Mouse (Mus musculus): Measurements from ENCODE around the gene Daam2.
"Not testable (repeated sequence)": the region's sequence is repeated elsewhere in the genome, so short reads cannot be mapped to it uniquely, and the experiment has no call there.

The Daam2 gene

DNA sequence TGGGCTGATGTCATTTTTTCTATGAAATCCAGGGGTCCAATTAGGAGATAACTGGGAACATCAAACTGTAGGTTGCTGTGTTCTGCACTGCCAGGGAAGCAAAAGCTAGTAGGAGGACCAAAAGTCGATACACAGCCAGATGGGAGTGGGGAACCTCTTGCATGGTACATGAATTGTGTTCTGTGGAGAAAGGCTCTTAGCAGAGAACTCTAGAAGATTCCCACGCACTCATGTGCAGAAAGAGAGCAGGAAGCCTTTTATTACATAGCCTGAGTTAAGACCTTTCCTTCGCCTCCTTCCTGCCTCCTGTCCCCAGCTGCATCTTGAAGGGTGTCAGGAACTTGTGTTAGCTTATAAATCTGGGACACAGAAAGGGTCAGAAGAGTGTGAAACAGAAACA is 82.3 kb downstream of the Daam2 start:
- DNase-seq (ENCODE audit: low read depth) = no peak

DNA sequence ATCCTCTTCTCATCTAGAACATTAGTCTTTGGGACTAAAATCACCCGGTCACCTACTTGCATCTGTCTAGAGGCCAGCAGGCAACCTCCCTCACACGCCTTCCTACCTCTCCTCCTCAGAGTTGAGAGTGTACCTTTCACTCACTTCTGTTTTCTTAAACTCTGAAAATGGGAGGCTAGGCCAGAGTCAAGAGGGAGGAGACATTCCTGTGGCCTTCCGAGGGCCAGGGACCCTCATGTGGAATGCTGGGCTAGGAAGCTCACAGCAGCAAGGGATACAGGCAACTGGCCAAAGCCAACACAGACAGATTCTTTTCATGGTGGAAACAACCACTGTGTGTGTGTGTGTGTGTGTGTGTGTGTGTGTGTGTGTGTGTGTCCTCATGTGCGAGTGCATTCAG is 86.8 kb downstream of the Daam2 start:
- DNase-seq (ENCODE audit: low read depth) = peak; percentile 91

DNA sequence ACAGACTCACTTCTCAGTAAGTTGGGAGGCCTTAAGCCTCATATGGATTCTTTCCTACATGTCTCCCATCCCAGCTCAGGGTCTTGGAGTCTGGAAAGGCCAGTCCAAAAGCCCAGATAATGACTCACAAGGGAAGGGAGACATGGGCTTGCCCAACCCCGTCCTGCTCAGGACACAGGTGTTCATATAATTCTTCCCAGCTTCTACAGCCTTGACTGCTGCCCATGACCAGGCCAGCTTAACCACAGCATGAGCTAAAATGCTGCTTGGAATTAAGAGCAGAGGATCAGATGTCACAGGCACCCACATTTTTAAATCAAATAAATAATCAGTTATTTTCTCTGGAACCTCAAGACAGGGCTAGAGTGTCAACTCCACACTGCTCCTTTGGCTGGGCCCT is 89.0 kb downstream of the Daam2 start:
- DNase-seq (ENCODE audit: low read depth) = peak; percentile 55

DNA sequence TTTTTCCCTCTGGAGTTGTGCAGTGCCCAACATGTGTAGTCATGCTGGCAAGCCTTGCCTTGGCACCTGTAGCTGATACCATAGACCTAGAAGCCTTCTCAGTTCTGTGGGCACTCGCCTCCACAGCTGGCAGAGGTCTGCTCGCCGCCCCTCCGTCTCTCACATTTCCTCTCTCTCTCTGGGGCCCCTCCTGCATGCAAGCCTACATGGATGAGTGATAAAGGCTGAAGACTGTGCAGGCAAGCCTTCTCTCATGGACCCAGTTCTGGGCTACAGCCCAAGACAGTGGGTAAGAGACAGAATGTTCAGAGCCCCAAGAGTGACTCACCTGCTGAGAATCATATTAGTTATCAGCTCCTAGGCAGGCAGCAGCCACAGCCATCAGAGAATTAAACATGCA is 90.1 kb downstream of the Daam2 start:
- DNase-seq (ENCODE audit: low read depth) = peak; percentile 85

DNA sequence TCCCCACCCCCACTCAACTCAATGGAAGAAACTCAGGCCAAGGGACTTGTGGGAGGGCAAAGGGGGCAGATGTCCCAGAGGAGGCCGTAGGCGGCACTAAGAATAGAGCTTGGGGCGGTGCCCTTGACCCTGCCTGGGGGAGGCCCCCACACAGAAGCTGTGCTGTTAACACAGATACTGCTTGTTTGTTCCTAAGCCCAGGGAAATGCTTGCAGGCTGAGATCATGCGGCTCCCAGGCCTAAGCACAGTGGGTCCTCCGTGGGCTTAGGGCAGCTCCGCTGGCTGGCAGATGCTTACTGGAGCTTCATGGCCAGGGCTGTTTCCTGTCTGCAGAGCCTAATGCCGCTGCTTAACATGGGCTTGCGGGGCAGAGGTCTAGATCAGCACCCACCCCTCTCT is 91.5 kb downstream of the Daam2 start:
- DNase-seq (ENCODE audit: low read depth) = peak; percentile 69

DNA sequence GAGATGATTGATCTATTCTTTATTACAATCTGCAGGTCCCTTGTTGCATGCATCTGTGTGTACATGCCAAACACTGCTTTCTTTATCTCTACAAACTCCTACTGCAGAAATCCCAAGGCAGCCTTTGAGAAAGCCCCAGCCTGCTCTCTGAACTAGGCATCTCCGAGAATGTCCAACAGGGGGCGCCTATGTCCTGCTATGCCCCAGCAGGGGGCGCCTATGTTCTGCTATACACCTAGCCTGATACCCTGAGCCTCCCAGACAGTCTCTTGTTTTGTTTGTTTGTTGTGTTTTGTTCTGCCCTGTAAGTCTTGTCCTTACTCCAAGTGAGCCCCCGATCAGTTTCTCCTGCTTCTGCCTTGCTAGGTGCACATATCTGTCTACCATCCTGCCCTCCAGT is 95.9 kb downstream of the Daam2 start:
- peak; percentile 86 for DNase-seq (ENCODE audit: low read depth)

DNA sequence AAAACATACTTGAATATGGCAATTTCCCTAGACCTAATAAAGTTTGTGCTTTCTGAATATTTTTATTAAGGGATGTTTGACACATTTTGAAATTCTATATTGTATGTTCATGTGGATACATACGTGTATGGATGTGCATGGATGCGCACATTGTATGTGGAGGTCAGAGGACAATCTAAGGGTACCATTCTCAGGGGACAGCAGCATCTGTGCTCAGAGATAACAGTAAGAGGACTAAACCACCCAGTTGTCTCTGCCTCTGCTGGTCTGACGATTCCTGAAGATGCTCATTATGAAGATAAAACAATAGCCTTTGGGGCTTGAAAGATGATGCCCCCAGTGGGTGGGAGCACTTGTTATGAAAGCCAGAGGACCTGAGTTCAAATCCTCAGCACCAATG is 99.3 kb downstream of the Daam2 start:
- DNase-seq (ENCODE audit: low read depth) = no peak

DNA sequence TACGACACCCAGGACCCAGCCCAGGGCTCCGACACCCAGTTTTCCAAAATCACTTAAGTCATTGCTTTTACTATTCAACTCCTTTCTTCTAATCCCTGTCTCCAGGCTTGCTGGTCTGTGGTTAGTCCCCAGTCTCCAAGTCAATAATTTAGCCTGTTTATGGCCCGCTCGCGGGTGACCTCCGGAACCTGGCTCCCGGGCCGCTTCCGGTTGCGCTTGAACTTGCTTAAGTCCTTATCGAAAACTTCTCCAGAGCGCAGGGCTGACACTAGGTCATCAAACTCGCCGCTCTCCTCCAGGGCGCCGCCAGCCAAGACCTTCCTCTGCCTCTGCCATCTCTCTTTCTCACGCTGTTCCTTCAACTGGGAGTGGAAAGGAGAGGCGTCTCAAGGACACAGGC is 105.8 kb downstream of the Daam2 start:
- DNase-seq (ENCODE audit: low read depth) = no peak

DNA sequence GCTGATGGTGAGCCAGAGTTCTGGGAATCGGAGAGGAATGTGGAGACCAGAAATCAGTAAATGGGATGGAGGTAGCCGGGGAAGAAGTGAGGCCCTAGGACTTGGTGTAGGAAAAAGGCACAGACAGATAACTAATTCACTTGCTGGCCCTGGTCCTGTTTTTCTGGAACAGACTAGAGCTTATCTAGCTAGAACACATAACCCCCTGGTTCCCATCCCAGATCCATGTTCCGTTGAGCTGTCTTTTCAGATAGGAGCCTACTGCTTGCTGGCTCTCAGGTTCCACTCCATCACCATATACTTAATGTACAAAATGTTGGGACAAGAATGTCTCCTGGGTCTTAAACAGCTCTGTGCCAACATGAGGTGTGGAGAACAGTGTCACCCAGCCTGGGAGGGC is 106.3 kb downstream of the Daam2 start:
- no peak for DNase-seq (ENCODE audit: low read depth)

DNA sequence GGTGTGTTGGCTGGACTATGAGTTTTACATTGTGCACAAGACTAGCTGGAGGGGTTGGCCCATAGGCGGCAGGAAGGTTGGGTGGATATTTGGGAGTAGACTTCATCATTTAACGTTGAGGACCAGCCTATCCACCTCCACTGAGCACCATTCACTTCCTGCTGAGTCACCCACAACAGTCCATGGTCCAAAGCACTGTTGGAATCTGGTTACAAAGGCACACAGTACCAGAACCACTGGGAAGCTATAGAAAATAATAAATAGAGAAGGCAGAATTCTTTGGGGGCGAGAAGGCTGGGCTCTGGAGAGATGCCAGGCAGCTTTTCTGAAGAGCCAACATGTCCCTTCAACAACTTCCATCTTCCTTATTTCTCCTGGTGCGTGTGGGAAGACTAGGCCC is 107.8 kb downstream of the Daam2 start:
- DNase-seq (ENCODE audit: low read depth) = peak; percentile 79

DNA sequence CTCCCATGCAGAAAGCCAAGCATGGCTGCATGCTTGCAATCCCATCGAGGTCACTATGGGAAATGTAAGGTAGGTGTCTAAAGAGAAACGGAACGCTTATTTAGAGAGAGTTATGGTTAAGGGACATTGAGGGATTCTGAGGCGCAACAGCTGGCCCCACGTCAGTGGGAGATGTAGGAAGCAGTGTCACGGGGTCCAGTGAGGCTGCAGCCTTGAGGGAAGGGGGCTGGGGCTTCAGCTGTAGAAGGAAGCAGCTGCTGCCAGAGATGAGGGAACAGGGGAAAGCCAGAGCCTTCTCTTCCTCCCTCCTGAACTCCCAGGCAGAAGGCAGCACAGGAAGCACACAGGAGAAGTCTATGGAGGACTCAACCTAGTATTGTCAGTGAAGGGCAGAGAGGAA is 113.2 kb downstream of the Daam2 start:
- DNase-seq (ENCODE audit: low read depth) = no peak

DNA sequence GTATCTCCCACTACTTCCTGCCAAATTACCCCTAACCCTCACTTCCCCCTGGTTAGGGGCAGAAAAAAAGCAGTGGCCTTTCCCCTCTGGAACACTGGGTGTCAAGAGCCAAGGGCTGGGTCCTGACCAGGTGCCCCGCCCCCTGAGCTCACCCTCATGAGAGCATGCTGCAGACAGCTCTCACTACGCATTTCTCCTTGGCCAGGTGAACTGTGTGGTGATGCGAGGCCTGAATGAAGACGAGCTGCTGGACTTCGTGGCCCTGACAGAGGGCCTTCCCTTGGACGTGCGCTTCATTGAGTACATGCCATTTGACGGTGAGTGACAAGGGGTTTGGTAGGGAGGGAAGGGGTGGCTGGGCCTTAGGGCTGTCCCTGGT is 114.9 kb downstream of the Daam2 start:
- no peak for DNase-seq (ENCODE audit: low read depth)

DNA sequence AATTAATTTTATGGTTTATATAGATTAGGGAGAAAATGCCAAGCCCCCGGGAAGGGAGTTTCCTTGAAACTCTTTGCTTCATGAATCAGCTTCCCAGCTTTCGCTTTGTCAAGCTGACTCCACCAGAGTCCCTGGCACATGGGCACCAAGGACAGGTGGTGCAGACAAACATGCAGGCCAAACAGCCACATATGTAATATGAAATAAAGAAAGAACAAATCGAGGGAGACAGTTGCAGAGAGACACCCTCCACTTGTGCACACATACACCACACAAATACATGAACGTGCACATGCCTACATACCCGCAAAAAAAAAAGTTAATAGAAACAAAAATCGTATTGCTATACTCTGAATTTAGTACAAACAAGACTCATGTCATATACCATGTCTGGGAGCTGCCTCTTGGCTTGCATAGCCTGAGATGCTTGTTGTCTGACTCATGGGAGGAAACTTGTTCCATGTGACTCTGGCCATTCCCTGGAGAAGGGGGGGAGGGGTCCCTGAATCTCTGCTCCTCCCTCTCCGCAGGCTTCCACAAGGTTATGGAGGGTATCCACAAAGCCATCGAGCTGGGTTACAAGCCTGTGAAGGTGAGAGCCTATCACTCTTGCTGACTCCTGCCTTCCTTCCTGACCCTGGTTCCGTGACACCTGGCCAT is 115.4 kb downstream of the Daam2 start:
- peak; percentile 76 for DNase-seq (ENCODE audit: low read depth)

DNA sequence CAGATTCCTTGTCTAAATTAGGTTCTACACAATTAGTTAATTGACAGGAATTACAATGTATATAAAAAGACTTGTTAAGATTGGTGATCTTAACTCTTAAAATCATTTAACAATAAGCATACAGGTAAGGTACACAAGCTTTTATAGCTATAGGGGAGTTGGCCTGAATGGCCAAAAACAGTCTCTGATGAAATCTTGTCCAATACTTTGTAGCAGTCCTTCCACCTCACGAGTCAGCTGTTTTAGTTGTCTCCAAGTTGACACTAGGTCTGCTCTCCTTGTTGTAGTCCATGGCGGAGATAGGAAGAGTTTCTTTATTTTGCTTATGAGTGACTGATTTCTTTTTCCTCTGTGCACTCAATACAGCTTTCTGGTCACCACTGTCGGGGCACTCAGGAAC is 121.3 kb downstream of the Daam2 start:
- not testable (repeated sequence) for DNase-seq (ENCODE audit: low read depth)

DNA sequence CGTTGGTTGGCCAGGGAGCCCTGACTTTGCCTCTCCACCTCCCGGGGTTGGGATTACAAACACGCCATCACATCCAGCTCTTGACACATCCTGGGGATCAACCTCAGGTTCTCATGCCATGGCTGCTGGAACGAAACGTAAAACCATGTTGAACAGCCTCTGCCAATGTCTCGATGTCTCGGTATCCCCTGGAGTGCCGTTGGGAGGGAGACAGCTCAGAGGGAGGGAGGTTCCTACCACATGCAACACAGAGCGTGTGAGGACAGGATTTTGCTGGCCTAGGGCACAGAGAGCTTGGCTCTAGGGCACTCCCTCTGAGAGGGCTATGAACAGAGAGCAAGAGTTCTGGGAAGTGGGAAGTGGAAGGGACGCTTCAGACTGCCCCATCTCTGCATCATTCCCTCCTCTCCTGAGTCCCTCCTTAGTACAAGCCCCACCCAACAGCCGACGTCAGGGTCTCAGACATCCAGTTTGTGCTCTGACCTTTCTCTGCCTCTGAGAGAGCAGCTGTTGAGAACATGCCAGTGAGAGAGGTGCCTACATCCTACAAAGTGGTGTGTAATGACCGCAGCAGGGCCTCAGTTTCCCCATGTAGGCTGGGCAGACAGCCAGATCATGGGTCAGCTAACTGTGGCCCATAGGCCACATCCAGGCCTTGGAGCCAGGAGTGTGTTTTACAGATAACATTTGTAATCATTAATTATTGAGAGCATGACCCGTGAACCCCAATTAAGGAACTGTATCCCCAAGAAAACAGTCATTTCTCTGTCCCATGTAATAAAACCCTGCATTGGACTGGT is 123.6 kb downstream of the Daam2 start:
- DNase-seq (ENCODE audit: low read depth) = no peak

DNA sequence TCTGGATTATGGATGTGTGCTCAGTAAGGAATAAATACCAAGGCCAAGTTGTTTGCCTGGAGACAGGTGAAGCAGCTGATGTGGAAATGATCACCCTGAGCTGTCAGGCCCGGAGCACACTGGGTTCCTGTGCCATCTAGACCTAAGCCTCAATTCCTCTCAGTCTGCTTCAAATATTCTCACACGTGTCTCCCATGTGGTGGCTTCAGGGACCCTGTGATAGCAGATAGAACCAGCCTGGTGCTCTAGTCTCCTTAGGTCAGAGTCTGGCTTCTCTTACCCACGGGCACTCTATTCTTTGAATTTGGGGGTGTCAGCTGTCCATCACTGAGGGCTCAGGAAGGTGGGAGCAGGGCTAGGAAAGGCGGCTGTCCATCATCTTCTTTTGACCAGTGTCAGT is 124.4 kb downstream of the Daam2 start:
- DNase-seq (ENCODE audit: low read depth) = no peak

DNA sequence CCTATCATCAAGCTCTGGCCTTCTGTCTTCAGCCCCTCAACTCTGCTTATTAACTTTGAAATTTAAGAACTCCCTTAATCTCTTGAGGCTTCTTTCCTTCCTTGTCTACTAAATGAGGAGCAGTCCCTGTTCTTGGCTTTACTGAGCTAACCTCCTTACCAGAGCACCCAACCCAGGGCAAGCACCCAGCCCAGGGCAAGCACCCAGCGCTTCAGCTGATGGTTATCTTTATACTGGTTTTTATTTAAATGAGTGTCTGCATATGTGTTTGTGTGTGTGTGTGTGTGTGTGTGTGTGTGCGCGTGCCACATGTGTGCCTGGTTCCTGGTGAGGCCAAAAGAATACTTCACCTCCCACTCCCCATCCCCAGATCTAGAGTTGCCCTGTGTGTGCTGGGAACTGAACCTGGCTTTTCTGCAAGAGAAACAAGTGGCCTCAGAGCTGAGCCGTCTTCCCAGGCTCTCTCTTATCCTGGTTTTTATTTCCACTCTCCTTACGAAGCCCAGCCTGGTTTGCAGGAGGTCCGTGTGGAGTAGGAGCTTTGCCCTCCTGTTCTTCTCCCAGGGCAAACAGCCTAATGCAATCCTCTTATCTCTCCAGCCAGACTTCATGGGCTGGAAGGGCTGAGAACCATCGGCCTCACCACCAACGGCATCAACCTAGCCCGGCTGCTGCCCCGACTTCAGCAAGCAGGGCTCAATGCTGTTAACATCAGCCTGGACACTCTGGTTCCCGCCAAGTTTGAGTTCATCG is 125.1 kb downstream of the Daam2 start:
- no peak for DNase-seq (ENCODE audit: low read depth)

DNA sequence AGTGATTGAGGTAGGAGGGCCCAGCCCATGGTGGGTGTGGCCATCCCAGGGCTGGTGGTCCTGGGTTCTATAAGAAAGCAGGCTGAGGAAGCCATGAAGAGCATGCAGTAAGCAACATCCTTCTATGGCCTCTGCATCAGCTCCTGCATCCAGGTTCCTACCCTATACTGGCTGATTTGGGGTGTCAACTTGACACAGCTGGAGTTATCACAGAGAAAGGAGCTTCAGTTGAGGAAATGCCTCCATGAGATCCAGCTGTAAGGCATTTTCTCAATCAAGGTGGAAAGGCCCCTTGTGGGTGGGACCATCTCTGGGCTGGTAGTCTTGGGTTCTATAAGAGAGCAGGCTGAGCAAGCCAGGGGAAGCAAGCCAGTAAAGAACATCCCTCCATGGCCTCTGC is 126.8 kb downstream of the Daam2 start:
- DNase-seq (ENCODE audit: low read depth) = not testable (repeated sequence)

DNA sequence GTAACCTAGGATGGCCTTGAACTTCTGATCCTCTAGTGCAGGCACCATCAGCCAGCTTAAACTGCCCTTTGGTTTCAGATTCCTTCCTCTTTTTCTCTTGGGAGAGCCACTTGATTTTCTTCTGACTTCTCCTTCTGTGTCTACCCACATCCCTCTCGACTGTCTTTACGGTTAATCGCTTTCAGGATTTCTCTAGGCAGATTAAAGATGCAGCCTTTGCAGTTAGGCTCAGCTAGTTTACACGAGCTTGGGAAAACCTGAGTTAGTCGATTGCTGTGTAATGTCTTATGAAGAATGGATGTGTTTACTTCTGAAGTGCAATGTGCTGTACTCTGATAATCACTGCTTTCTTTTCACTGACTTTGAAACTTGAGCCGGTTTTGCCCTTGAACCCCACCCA is 127.5 kb downstream of the Daam2 start:
- no peak for DNase-seq (ENCODE audit: low read depth)

DNA sequence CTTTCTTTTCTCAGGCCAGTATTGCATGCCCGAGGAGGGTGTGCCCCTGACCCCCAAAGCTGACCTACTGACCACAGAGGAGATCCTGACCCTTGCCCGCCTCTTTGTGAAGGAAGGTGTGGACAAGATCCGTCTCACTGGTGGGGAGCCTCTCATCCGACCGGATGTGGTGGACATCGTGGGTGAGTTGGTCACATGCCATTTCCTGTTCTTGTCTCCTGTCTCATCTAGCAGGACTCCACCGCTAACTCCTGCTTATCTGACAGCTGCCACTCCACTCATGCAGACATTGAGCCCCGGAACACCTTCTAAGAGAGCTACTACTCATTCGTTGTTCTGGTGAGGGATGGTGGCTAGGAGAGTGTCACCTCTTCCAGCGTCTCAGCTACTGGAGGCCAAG is 129.1 kb downstream of the Daam2 start:
- DNase-seq (ENCODE audit: low read depth) = no peak

DNA sequence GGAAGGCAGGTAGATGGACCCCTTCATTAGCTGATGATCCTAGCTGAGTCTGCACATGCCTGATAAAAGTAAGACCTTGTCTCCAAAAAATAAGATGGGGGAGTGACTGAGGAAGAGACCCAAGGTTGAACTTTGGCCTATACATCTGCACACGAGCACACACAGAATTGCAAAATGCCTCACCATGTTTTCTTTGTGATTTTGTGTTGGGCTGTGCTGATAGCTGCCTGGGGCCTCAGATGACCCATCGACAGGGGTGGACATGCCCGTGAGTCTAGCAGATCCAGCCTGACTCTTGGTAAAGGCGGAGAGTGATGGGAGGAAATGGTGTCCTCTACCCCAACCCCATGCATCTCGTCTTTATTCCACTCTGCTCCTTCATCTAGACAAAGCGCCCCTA is 129.9 kb downstream of the Daam2 start:
- DNase-seq (ENCODE audit: low read depth) = no peak

DNA sequence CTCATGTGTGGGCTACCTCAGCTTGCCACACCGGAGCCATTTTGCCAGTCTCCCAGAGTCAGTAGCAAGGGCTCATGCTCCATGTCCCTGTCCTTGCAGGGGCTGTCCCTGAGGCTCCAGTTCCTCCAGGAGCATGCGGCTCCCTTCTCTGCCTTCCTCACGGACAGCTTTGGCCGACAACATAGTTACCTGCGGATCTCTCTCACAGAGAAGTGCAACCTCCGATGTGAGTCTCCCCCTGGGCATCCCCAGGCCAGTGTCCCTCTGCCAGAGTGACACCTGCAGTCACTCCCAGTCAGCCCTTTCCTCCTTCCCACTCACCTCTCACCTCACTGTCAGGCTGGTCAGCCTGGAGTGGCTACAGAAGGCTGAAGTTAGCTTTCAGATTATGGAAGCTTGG is 131.1 kb downstream of the Daam2 start:
- no peak for DNase-seq (ENCODE audit: low read depth)

DNA sequence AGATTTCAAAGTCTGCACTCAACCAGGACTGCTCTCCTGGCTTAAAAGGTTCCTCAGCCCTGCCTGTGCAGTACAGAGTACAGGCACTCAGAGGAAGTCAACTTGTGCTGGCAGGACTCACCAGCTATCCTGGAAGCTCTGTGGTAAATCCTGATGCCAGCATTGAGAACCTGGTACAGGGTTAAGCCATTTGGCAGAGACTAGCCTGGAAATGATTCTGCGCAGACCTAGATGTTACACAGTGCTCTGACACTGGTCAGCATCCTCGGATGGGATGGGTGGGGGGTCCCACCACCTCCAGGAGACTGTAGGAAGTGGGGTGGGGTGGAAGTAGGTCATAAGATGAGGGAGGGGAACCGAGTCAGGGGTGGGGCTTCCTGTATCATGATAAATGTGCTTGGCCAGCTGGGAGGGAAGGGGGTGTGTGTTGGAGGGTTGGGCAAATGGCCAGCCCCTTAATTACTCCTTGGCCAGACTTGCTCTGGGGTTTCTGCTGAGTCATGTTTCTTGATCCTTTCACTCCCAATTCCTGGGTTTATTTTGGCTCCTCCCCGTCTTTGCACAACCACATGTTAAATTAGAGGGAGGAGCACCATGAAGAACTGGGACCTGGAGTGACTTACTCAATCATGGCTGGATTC is 132.0 kb downstream of the Daam2 start:
- DNase-seq (ENCODE audit: low read depth) = peak; percentile 98

Measured in NIH3T3 (cell line).